Mouse (Mus musculus) neural tube, embryonic 10.5 days (tissue): ENCODE measurements around the gene Pttg1ip.

Source experiments
- DNase-seq: peaks from one replicate; pipeline ENCODE4 v3.0.0-alpha.2; 2017; ENCODE audit warnings: low spot score; ENCODE audit errors: extremely low spot score

Gene Pttg1ip

GRCm38 (mm10) chr10:77566651-77567050, 14.9 kb upstream of the Pttg1ip start:
- DNase-seq = peak; percentile 78

- no peak for DNase-seq
These were observed 12.0 kb upstream of the Pttg1ip start for GRCm38 (mm10) chr10:77569481-77569880.

- no peak for DNase-seq
These were observed 11.4 kb upstream of the Pttg1ip start for GRCm38 (mm10) chr10:77569973-77570658.

- no peak for DNase-seq
These were observed 9.3 kb upstream of the Pttg1ip start for GRCm38 (mm10) chr10:77572225-77572624.

- DNase-seq = no peak
These were observed 8.4 kb upstream of the Pttg1ip start for GRCm38 (mm10) chr10:77573162-77573561.

GRCm38 (mm10) chr10:77580027-77580920, 1.2 kb upstream of the Pttg1ip start:
- no peak for DNase-seq

GRCm38 (mm10) chr10:77581023-77581407, 505 bp upstream of the Pttg1ip start:
- DNase-seq = no peak

- no peak for DNase-seq
These were observed 732 bp downstream of the Pttg1ip start for GRCm38 (mm10) chr10:77582285-77582618.

GRCm38 (mm10) chr10:77583795-77584422, 2.4 kb downstream of the Pttg1ip start:
- DNase-seq = no peak

- DNase-seq = no peak
These were observed 5.1 kb downstream of the Pttg1ip start for GRCm38 (mm10) chr10:77586637-77587036.

- no peak for DNase-seq
These were observed 5.7 kb downstream of the Pttg1ip start for GRCm38 (mm10) chr10:77587091-77587775.

- no peak for DNase-seq
These were observed 6.5 kb downstream of the Pttg1ip start for GRCm38 (mm10) chr10:77588036-77588435.

- DNase-seq = no peak
These were observed 7.6 kb downstream of the Pttg1ip start for GRCm38 (mm10) chr10:77589117-77589516.

- no peak for DNase-seq
These were observed 8.2 kb downstream of the Pttg1ip start for GRCm38 (mm10) chr10:77589749-77590148.

GRCm38 (mm10) chr10:77590812-77591211, 9.3 kb downstream of the Pttg1ip start:
- DNase-seq = peak; percentile 34

- DNase-seq = no peak
These were observed 10.0 kb downstream of the Pttg1ip start for GRCm38 (mm10) chr10:77591546-77591945.

GRCm38 (mm10) chr10:77596060-77596459, 14.5 kb downstream of the Pttg1ip start:
- DNase-seq = no peak

GRCm38 (mm10) chr10:77603021-77603420, 21.5 kb downstream of the Pttg1ip start:
- no peak for DNase-seq

- DNase-seq = no peak
These were observed 22.6 kb downstream of the Pttg1ip start for GRCm38 (mm10) chr10:77604111-77604510.

GRCm38 (mm10) chr10:77604958-77605357, 23.4 kb downstream of the Pttg1ip start:
- DNase-seq = no peak

- DNase-seq = peak; percentile 39
These were observed 23.8 kb downstream of the Pttg1ip start for GRCm38 (mm10) chr10:77605368-77605767.
